ENCODE assay signal across 31 mouse cellular contexts in genomic region chr3:116375442-116375841, GRCm38 (mm10). TPM values are rescaled to one million over a fixed set of nuclear protein-coding genes. Genes with fewer than 3 reads are reported as not detected.
A peak's percentile ranks its signal among the peaks of the same experiment; 100 is the strongest.
DNase-seq lines count a peak whose midpoint lies in the region; ATAC-seq and TF ChIP-seq lines count a peak whose summit lies in the region.
"Had no signal": no experiment of that assay in that cellular context is flagged by ENCODE, and none has a peak within 500 bp of the region (broad histone marks: within the 10 kb centered on the region; RNA-seq: fewer than 3 reads in every experiment).

No protein-coding gene starts in this region.

- WGBS in liver, postnatal 0 days (ENCODE audit: insufficient replicate concordance): 79% methylated on average over 2 of the region's 2 CpGs
- 92% methylated on average over 2 of the region's 2 CpGs for WGBS in midbrain, embryonic 11.5 days
- WGBS in midbrain, embryonic 10.5 days: 87% methylated on average over 2 of the region's 2 CpGs

- no peaks in the 10 kb centered on the region for H3K9me3 ChIP-seq in liver, postnatal 0 days (ENCODE audit: low read length)
- H3K9me3 ChIP-seq in midbrain, embryonic 11.5 days (ENCODE audit: control insufficient read depth, low read length): no peaks in the 10 kb centered on the region
- no peaks in the 10 kb centered on the region for H3K9me3 ChIP-seq in midbrain, embryonic 10.5 days (replicated peaks)
- H3K9me3 ChIP-seq: embryonic facial prominence, embryonic 10.5 days; embryonic facial prominence, embryonic 15.5 days; forebrain, embryonic 12.5 days; kidney, embryonic 15.5 days; limb, embryonic 12.5 days; neural tube, embryonic 12.5 days had no signal

- H3K27me3 ChIP-seq in liver, postnatal 0 days (ENCODE audit: insufficient read depth, low read length): no peaks in the 10 kb centered on the region
- no peaks in the 10 kb centered on the region for H3K27me3 ChIP-seq in midbrain, embryonic 11.5 days (ENCODE audit: control insufficient read depth, insufficient read depth, low read length)
- no peaks in the 10 kb centered on the region for H3K27me3 ChIP-seq in midbrain, embryonic 10.5 days (ENCODE audit: low read depth, poor library complexity, severe bottlenecking)
- H3K27me3 ChIP-seq: CH12.LX; embryonic facial prominence, embryonic 15.5 days; forebrain, embryonic 12.5 days; kidney, embryonic 15.5 days; limb, embryonic 12.5 days; neural tube, embryonic 12.5 days had no signal

- TF ChIP-seq CTCF in gastrocnemius, adult 2 months (IDR thresholded peaks at IDR 0.05): no peak
- no peak for TF ChIP-seq CTCF in liver, postnatal 0 days (IDR thresholded peaks at IDR 0.05; ENCODE audit: low read depth)

- intact Hi-C loops in gastrocnemius, adult 2 months (cut with DNase I): no loop called here
- intact Hi-C loops in gastrocnemius, postnatal 36 days (cut with DNase I): no loop called here

- H3K36me3 ChIP-seq in liver, postnatal 0 days (replicated peaks; ENCODE audit: insufficient read depth, low read length): no peaks in the 10 kb centered on the region
- H3K36me3 ChIP-seq in midbrain, embryonic 11.5 days (ENCODE audit: control insufficient read depth, insufficient read depth, low read length): no peaks in the 10 kb centered on the region
- H3K36me3 ChIP-seq in midbrain, embryonic 10.5 days: peaks cover 20% of the 10 kb centered on the region
- H3K36me3 ChIP-seq: embryonic facial prominence, embryonic 15.5 days; kidney, embryonic 15.5 days; neural tube, embryonic 12.5 days had no signal

- H3K4me1 ChIP-seq in liver, postnatal 0 days (ENCODE audit: insufficient read depth): peaks cover 11% of the 10 kb centered on the region
- no peaks in the 10 kb centered on the region for H3K4me1 ChIP-seq in midbrain, embryonic 11.5 days (ENCODE audit: control insufficient read depth, insufficient read depth, low read length)
- peaks cover 9% of the 10 kb centered on the region for H3K4me1 ChIP-seq in midbrain, embryonic 10.5 days
- H3K4me1 ChIP-seq: embryonic facial prominence, embryonic 15.5 days; neural tube, embryonic 12.5 days had no signal

- peak; percentile 50; the same call in 1 of the 2 replicates for TF ChIP-seq EP300 in liver, postnatal 0 days (IDR thresholded peaks at IDR 0.05; ENCODE audit: low read depth)

- peak overlapping the region; percentile 41 for H3K27ac ChIP-seq in gastrocnemius, adult 2 months
- no peak overlapping the region for H3K27ac ChIP-seq in liver, postnatal 0 days (ENCODE audit: low read depth)
- H3K27ac ChIP-seq in midbrain, embryonic 11.5 days (ENCODE audit: low read depth, low read length): no peak overlapping the region
- H3K27ac ChIP-seq in midbrain, embryonic 10.5 days (replicated peaks): no peak overlapping the region
- H3K27ac ChIP-seq: embryonic facial prominence, embryonic 10.5 days; embryonic facial prominence, embryonic 15.5 days; forebrain, embryonic 12.5 days; hindbrain, embryonic 14.5 days; kidney, embryonic 15.5 days; limb, embryonic 12.5 days; neural tube, embryonic 12.5 days had no signal

- no peak overlapping the region for H3K4me3 ChIP-seq in gastrocnemius, adult 2 months
- no peak overlapping the region for H3K4me3 ChIP-seq in liver, postnatal 0 days (ENCODE audit: low read depth, low read length)
- H3K4me3 ChIP-seq in midbrain, embryonic 11.5 days (ENCODE audit: low read depth, low read length): no peak overlapping the region
- no peak overlapping the region for H3K4me3 ChIP-seq in midbrain, embryonic 10.5 days
- H3K4me3 ChIP-seq: embryonic facial prominence, embryonic 10.5 days; embryonic facial prominence, embryonic 15.5 days; forebrain, embryonic 12.5 days; kidney, embryonic 15.5 days; limb, embryonic 12.5 days; neural tube, embryonic 12.5 days had no signal

- DNase-seq in gastrocnemius, adult 2 months: no peak
- DNase-seq in gastrocnemius, postnatal 36 days: no peak
- no peak for DNase-seq in liver, postnatal 0 days
- DNase-seq in liver: no peak
- peak; percentile 41 for DNase-seq in midbrain, embryonic 11.5 days (ENCODE audit: low spot score, missing footprints)
- no peak for DNase-seq in midbrain, embryonic 10.5 days (ENCODE audit: low spot score)
- peak; percentile 59 for DNase-seq in yolk sac, embryonic 10.5 days (ENCODE audit: low spot score)
- no peak for DNase-seq in ovary, postnatal 10 days (ENCODE audit: low spot score)
- DNase-seq: adrenal gland, adult 2 months; adrenal gland, postnatal 36 days; cerebellum, adult 18-20 months; forebrain, postnatal 0 days; gastrocnemius, postnatal 14 days; heart, adult 18-20 months; kidney, postnatal 4 days; layer of hippocampus, adult 9-11 months; right cerebral cortex, postnatal 14 days; thymus, postnatal 4 days had no signal

- H3K4me2 ChIP-seq in liver, postnatal 0 days (ENCODE audit: low read depth, low read length): no peak overlapping the region
- no peak overlapping the region for H3K4me2 ChIP-seq in midbrain, embryonic 11.5 days
- H3K4me2 ChIP-seq: embryonic facial prominence, embryonic 15.5 days; forebrain, embryonic 12.5 days; heart, embryonic 11.5 days; hindbrain, embryonic 14.5 days; kidney, embryonic 15.5 days; limb, embryonic 12.5 days; liver, embryonic 11.5 days; neural tube, embryonic 12.5 days had no signal

- ATAC-seq in liver, postnatal 0 days: peak; percentile 36; the same call in 1 of the 2 replicates
- ATAC-seq in midbrain, embryonic 11.5 days (ENCODE audit: low FRiP score): no peak
- ATAC-seq: activated CD4-positive, CD25-positive, alpha-beta regulatory T cell, adult 4 months; forebrain, postnatal 0 days; intestine, postnatal 0 days; midbrain, embryonic 16.5 days had no signal

- no peak overlapping the region for H3K9ac ChIP-seq in liver, postnatal 0 days (replicated peaks)
- no peak overlapping the region for H3K9ac ChIP-seq in midbrain, embryonic 11.5 days (ENCODE audit: low read length)
- H3K9ac ChIP-seq: embryonic facial prominence, embryonic 15.5 days; forebrain, embryonic 12.5 days; forebrain, postnatal 0 days; hindbrain, embryonic 14.5 days; kidney, embryonic 15.5 days; limb, embryonic 12.5 days; neural tube, embryonic 12.5 days had no signal

RNA-seq across cellular contexts. Expression of gene Cdc14a, which starts 48.4 kb away (rescaled TPM):
- total RNA-seq in gastrocnemius, adult 2 months (2021): 10 to 100 TPM; 19.3 to 28.5 TPM
- 10 to 100 TPM; 20.6 to 23.8 TPM for total RNA-seq in gastrocnemius, postnatal 36 days (2021)
- 1.5 TPM in 2 replicates for polyA plus RNA-seq in liver, postnatal 0 days (2015; fragmentation: Nextera tagmentation; extraction: Ambion mirVana)
- 15.5 and 18.2 TPM in 2 replicates for polyA plus RNA-seq in midbrain, embryonic 11.5 days (2014; fragmentation: Nextera tagmentation; extraction: Ambion mirVana)
- 16.9 and 18.4 TPM in 2 replicates for polyA plus RNA-seq in midbrain, embryonic 10.5 days (2016; fragmentation: Nextera tagmentation; extraction: Ambion mirVana)

Comparison
In these comparisons a context has a peak if more than half of its experiments do, and no peak if none do; other contexts are left out.
1. DNase-seq: peak in midbrain, embryonic 11.5 days (single experiment) and yolk sac, embryonic 10.5 days (single experiment); none in gastrocnemius, adult 2 months (single experiment), gastrocnemius, postnatal 36 days (0 of 2), liver, postnatal 0 days (single experiment), liver (single experiment), midbrain, embryonic 10.5 days (single experiment) and ovary, postnatal 10 days (single experiment).